Mouse (Mus musculus) kidney, embryonic 15.5 days (tissue): ENCODE results near the gene Gm10775. TPM values are rescaled to one million over a fixed set of nuclear protein-coding genes. Genes with fewer than 3 reads are reported as not detected.

ENCODE experiments used
- ATAC-seq: fragments of 200-750 bp; cut with Nextera tagmentation; replicated peaks from 2 replicates; pipeline ENCODE4 v1.8.0; 2017; ENCODE audit warnings: moderate TSS enrichment; ENCODE audit not compliant: low FRiP score
- H3K27ac ChIP-seq: fragments of 300-500 bp; sonication (generic); 2 replicates; pipeline ENCODE4 v1.5.1; 2015; ENCODE audit warnings: mild to moderate bottlenecking, inconsistent platforms
- H3K27me3 ChIP-seq: fragments of 300-500 bp; sonication (generic); 2 replicates; pipeline ENCODE4 v1.6.1; 2015; ENCODE audit warnings: inconsistent platforms
- H3K36me3 ChIP-seq: fragments of 300-500 bp; sonication (generic); 2 replicates; pipeline ENCODE4 v1.6.1; 2015; ENCODE audit warnings: inconsistent platforms
- H3K4me1 ChIP-seq: fragments of 300-500 bp; sonication (generic); 2 replicates; pipeline ENCODE4 v1.6.1; 2015; ENCODE audit warnings: inconsistent platforms
- H3K4me2 ChIP-seq: fragments of 300-500 bp; sonication (generic); 2 replicates; pipeline ENCODE4 v1.6.1; 2015; ENCODE audit warnings: moderate library complexity, mild to moderate bottlenecking, inconsistent platforms
- H3K4me3 ChIP-seq: fragments of 300-500 bp; sonication (generic); replicated peaks from 2 replicates; pipeline ENCODE4 v1.5.1; 2015; ENCODE audit warnings: mild to moderate bottlenecking, inconsistent platforms
- H3K9ac ChIP-seq: fragments of 300-500 bp; sonication (generic); 2 replicates; pipeline ENCODE4 v1.6.1; 2015; ENCODE audit warnings: mild to moderate bottlenecking, inconsistent platforms
- H3K9me3 ChIP-seq: fragments of 300-500 bp; sonication (generic); replicated peaks from 2 replicates; pipeline ENCODE4 v1.6.1; 2016; ENCODE audit warnings: inconsistent platforms
- WGBS: fragments of 180-500 bp; shearing (Covaris S2); methylation state at CpG from one replicate; pipeline ENCODE4 v1.1.7; 2015; ENCODE audit warnings: mixed read lengths; 5-methylcytosine and 5-hydroxymethylcytosine counted together
- polyA plus RNA-seq: library from polyadenylated mRNA; unstranded; fragments of >200 nt; fragmentation: Nextera tagmentation; extraction: Ambion mirVana; gene quantifications from 2 replicates; pipeline ENCODE4 v1.2.1, GENCODE M21; 2015

The Gm10775 gene
- not detected in 2 replicates for polyA plus RNA-seq

DNA sequence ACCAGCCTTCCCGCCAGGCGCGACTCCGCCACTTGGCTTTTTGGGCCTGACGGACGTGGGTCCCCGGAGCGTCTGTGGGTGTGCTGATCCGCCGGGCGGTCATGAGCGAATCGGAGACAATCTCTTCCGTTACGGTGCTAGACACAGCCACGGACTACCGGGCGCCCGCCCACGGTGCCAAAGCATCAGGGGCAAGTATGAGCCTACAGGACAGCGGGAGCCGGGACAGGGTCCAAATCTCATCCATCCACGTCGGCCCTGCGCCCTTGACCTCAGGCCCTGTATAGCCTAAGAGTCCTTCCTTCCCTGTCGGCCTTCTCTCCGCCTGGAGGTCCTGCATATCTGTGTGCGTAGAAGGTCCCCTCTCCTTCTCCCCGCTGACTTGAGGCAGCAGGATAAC, at the start of gene Gm10775:
TSS of gene Gm10775 (plus strand) at position 301 of the 400 bp plus-strand sequence.
- peak within 1 kb of the TSS; percentile 48 for H3K4me2 ChIP-seq
- peaks cover 48% of the 10 kb centered on the region for H3K9me3 ChIP-seq
- no peak within 1 kb of the TSS for H3K9ac ChIP-seq
- no peaks in the 10 kb centered on the region for H3K27me3 ChIP-seq
- peaks cover 35% of the 10 kb centered on the region for H3K36me3 ChIP-seq
- H3K4me1 ChIP-seq: no peaks in the 10 kb centered on the region
- 45% methylated on average over 29 of the region's 29 CpGs for WGBS
- peak within 1 kb of the TSS; percentile 24 for H3K4me3 ChIP-seq
- no peak for ATAC-seq
- no peak within 1 kb of the TSS for H3K27ac ChIP-seq

DNA sequence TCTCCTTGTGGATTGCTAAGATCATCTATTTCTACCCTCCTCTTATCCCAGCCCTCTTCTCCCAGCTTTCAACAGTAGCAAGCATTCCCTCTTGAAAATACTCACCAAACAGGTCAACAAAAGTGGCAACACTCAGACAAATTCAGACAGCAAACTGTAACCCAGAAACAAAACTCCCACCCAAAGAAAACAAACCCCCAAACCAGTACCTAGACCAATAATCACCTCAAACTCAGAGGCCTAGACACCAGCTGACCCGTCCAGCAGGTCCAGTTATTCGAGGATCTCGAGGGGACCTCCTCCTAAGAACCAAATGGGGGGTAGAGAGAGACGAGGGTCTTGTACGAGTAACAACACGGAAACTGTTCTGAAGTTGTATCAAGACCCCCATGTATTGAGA, 33.4 kb upstream of the Gm10775 start:
- no peak overlapping the region for H3K9ac ChIP-seq
- H3K36me3 ChIP-seq: no peaks in the 10 kb centered on the region
- no peak overlapping the region for H3K4me3 ChIP-seq
- WGBS: 66% methylated on average over 6 of the region's 6 CpGs
- no peaks in the 10 kb centered on the region for H3K27me3 ChIP-seq
- no peak overlapping the region for H3K4me2 ChIP-seq
- H3K4me1 ChIP-seq: no peaks in the 10 kb centered on the region
- no peak overlapping the region for H3K27ac ChIP-seq
- no peak for ATAC-seq
- no peaks in the 10 kb centered on the region; the same call in 1 of the 2 replicates for H3K9me3 ChIP-seq

DNA sequence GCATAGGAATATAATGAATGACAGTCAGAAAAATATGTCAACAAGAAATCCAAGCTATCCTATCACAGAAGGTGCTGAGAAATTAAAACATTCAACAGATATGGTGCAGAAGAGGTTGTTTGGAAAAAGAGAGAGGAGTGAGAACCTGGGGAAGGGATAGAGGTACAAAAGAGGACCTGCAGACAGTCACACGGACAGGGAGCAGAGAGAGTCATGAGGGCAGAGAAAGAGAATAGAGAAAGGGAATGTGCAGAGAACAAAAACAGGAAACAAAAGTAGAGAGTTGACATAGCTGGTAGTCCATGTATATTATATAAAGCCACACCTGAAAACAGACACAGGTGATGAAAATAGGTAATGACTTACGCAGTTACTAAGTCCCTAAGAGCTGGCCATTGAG, 32.7 kb upstream of the Gm10775 start:
- no peaks in the 10 kb centered on the region for H3K36me3 ChIP-seq
- no peak overlapping the region for H3K4me3 ChIP-seq
- H3K27ac ChIP-seq: no peak overlapping the region
- no peaks in the 10 kb centered on the region for H3K4me1 ChIP-seq
- H3K27me3 ChIP-seq: no peaks in the 10 kb centered on the region
- H3K9me3 ChIP-seq: no peaks in the 10 kb centered on the region; the same call in 1 of the 2 replicates
- 88% methylated on average over 2 of the region's 2 CpGs for WGBS
- no peak for ATAC-seq
- H3K4me2 ChIP-seq: no peak overlapping the region
- no peak overlapping the region for H3K9ac ChIP-seq

DNA sequence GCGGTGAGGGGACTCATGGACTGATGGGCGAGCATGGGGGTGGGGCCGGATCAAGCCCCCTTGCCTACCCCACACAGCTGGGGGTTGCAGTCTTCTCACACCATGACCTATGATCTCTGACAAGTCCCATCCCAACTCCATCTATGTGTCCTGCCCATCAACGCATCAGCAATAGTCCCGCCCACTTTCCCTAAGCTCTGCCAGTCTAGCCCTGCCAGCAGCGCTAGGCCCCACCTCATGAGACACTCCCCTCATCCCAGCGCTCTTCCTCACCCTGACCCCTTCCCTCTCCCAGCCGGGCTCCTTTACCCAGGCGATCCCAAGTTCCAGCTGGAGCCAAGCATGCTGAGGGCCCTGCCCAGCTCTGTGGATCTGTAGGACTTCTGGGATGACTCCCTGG, 22.1 kb upstream of the Gm10775 start:
- Histone ChIP-seq H3K4me2 (no peak overlapping the region), H3K4me3 (no peak overlapping the region), H3K27ac (no peak overlapping the region), H3K9ac (no peak overlapping the region), H3K27me3 (no peaks in the 10 kb centered on the region), H3K36me3 (no peaks in the 10 kb centered on the region), H3K4me1 (peaks cover 10% of the 10 kb centered on the region), H3K9me3 (0 out of 2 replicates have a peak, but pooled peaks cover 4% of the 10 kb centered on the region)
- 77% methylated on average over 9 of the region's 9 CpGs for WGBS
- no peak for ATAC-seq

DNA sequence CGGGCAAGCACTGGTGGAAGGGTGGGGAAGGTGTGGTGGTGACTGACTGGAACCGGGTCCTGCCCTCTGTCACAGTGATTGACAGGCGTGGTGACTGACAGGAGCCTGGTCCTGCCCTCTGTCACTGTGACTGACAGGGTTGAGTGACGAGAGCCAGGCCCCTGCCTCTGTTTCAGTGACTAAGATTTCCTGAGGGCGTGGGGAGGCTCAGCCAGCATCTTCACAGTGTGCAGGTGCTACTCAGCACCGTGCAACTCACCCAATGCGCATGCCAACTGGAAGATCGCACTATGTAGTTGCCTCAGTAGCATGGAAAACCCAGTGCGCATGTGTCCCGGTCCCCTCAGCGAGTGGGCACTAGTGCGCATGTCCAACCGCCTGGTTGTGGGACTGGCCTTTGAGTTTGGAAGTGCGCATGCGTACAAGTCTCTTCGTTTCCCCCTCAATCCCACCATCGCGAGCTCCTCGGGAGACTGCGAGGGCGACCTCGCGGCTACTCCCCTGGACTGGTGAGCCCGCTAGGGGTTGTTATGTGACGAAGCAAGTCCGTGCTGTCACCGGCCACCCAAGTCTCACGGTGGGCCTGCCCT, 18.7 kb upstream of the Gm10775 start:
- H3K4me3 ChIP-seq: peak overlapping the region; percentile 85
- H3K27ac ChIP-seq: peak overlapping the region; percentile 96
- no peaks in the 10 kb centered on the region for H3K27me3 ChIP-seq
- 1% methylated on average over 28 of the region's 28 CpGs for WGBS
- peaks cover 16% of the 10 kb centered on the region for H3K4me1 ChIP-seq
- H3K9ac ChIP-seq: peak overlapping the region; percentile 59
- H3K4me2 ChIP-seq: peak overlapping the region; percentile 96
- peaks cover 13% of the 10 kb centered on the region; the same call in 1 of the 2 replicates for H3K36me3 ChIP-seq
- peaks cover 17% of the 10 kb centered on the region for H3K9me3 ChIP-seq
- ATAC-seq: peak; percentile 95

DNA sequence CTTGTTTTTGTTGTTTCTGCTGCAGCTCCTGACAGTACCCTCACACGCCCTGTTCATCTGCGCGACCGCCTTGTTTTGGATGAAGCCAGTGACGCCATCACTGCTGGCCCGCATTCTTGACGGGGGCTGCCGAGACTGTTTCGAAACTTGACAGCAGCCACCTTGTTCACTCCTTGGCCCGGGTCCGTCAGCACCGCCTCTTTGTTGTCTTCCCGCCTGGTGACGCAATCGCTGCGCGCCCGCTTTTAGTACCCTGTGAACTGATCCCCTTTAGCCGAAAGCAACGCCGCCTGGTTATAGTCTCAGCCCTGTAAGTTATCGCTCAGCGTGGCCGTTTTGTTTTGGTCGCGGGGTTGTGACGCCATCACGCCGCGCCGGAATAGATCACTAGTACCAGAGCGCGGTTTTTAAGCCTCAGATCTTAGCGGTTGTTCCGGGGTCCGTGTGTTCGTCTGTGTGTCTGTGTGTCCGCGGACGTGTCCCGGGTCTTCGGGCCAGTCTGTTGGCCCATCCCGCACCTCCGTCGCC, 18.2 kb upstream of the Gm10775 start:
- Histone ChIP-seq H3K4me2 (peak overlapping the region; percentile 96), H3K36me3 (peaks cover 18% of the 10 kb centered on the region), H3K27ac (peak overlapping the region; percentile 96), H3K9me3 (peaks cover 22% of the 10 kb centered on the region), H3K4me3 (peak overlapping the region; percentile 85), H3K27me3 (no peaks in the 10 kb centered on the region), H3K4me1 (peaks cover 16% of the 10 kb centered on the region), H3K9ac (peak overlapping the region; percentile 59)
- peak; percentile 92 for ATAC-seq
- under 1% methylated on average over 45 of the region's 45 CpGs for WGBS

DNA sequence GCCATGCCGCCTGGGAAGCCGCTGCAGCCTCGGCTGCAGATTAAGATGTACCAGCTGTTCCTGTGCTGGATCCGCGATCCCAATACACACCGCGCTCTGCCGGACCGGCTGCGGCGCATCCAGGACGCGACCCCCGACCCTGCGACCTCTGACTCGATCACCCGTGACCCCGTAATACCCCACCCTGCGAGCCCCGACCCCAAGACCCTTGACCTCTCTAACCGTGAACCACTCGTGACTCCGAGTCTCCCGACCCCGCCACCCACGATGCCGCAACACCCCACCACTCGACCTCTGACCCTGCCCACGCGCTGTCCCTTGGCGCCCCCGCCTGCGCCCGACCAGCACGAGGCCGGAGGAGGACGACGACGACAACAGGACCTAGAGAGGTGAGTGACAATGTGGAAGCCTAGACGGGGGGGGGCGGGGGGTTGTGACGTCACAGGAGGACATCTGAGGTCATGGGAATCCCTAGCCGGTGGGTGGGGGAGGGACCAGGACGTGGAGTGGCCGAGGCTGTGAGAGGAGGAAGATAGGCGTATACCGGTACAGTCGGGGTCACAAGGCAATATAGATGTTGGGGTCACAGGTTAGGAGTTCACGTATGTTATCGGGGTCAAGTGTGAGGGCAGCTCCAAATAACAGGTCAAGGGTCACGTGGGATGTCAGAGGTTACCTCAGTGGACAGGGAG, 17.6 kb upstream of the Gm10775 start:
- peak overlapping the region; percentile 96 for H3K27ac ChIP-seq
- H3K4me2 ChIP-seq: peak overlapping the region; percentile 96
- WGBS: 2% methylated on average over 51 of the region's 51 CpGs
- peaks cover 22% of the 10 kb centered on the region for H3K36me3 ChIP-seq
- H3K9me3 ChIP-seq: peaks cover 22% of the 10 kb centered on the region
- ATAC-seq: peak; percentile 30
- peaks cover 16% of the 10 kb centered on the region for H3K4me1 ChIP-seq
- no peaks in the 10 kb centered on the region for H3K27me3 ChIP-seq
- H3K9ac ChIP-seq: peak overlapping the region; percentile 59
- peak overlapping the region; percentile 85 for H3K4me3 ChIP-seq

DNA sequence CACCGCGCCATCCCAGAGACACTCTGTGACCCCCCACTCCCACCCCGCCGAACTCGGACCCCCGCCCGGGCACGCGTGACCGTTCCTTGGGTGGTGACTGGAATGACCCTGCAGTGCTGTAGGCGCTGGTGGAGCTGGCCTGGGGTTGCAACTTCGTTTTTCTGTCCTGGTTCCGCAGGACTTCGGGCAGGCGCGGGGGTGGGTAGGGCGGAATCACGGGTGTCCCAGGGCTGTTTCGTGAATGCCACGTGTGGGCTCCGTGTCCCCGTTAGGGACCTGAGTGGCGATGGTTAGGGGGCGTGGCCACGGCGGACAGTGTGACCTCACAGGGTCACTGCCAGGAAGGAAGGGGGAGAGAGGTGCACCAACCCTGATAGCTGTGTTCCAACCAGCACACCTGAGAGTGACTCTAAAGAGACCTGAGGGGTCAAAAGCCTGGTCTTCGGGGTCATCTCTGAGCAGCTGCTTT, 17.0 kb upstream of the Gm10775 start:
- Histone ChIP-seq H3K27ac (no peak overlapping the region), H3K9me3 (peaks cover 22% of the 10 kb centered on the region), H3K4me2 (peak overlapping the region; percentile 96), H3K27me3 (no peaks in the 10 kb centered on the region), H3K4me1 (peaks cover 16% of the 10 kb centered on the region), H3K36me3 (peaks cover 22% of the 10 kb centered on the region), H3K9ac (peak overlapping the region; percentile 59), H3K4me3 (peak overlapping the region; percentile 85)
- 32% methylated on average over 27 of the region's 27 CpGs for WGBS
- ATAC-seq: no peak

DNA sequence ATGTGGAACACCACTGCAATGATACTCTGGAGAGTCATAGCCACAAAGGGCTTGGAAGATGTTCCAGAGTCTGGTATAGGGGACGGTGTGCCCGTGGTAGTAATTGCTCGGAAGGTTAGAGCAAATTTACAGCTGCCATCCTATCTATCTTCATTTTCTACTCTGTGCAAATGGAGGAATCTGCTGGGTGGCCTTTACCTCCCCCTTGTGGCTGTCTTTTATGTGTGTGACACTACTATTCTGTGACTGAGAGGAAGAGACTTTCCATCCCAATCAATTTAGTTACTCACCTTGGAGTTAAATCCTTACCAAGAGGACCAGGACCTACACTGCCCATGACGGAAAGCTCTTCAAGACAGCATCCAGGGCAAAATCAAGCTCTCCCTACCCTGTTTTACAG, 16.1 kb upstream of the Gm10775 start:
- 93% methylated on average over 4 of the region's 4 CpGs for WGBS
- no peak for ATAC-seq
- peaks cover 25% of the 10 kb centered on the region for H3K9me3 ChIP-seq

DNA sequence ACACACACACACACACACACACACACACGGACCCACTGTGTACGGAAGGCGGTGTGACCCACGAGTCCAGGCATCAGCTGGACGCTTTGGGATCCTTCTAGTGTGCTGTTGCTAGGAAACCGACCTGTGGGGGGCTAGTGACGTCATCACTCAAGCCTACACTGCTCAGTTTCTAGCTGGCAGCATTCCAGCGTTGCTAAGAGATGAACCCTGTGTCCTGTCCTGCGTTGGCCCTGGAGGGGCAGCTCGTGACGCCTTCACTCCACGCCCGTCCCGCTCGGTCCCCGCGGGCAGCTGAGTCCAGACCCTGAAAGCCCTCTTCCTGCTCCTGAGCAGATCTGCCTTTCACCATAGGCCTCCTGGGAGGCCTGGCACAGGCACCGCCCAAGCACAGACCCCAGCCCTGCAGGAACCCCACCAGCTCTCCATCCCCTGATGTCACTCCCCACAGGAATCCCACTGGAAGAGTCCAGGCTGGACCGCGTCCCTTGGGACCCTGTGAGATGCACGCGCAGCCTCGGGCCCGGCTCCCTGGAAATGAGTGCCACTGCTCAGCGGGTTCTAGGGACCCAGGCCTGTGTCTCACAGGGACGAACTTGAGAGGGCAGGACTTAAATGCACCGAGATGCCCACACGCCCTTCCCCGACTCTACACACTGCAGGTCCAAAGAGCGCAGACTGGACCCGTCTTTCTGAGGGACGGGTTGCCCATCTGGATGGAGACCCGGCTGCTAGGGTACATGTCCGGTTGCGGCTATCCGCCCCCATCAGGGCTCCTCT, 974 bp upstream of the Gm10775 start:
- peak; percentile 68 for ATAC-seq
- Histone ChIP-seq H3K4me3 (peak overlapping the region; percentile 24), H3K27ac (no peak overlapping the region), H3K4me1 (no peaks in the 10 kb centered on the region), H3K4me2 (peak overlapping the region; percentile 48), H3K36me3 (peaks cover 27% of the 10 kb centered on the region), H3K9ac (no peak overlapping the region), H3K27me3 (no peaks in the 10 kb centered on the region), H3K9me3 (peaks cover 44% of the 10 kb centered on the region)
- 29% methylated on average over 36 of the region's 36 CpGs for WGBS

More for the DNA sequence above, 16.1 kb upstream of the Gm10775 start:
- peaks cover 16% of the 10 kb centered on the region for H3K4me1 ChIP-seq
- H3K9ac ChIP-seq: no peak overlapping the region
- H3K4me2 ChIP-seq: no peak overlapping the region
- H3K36me3 ChIP-seq: peaks cover 30% of the 10 kb centered on the region
- no peaks in the 10 kb centered on the region for H3K27me3 ChIP-seq
- H3K4me3 ChIP-seq: no peak overlapping the region
- no peak overlapping the region for H3K27ac ChIP-seq

DNA sequence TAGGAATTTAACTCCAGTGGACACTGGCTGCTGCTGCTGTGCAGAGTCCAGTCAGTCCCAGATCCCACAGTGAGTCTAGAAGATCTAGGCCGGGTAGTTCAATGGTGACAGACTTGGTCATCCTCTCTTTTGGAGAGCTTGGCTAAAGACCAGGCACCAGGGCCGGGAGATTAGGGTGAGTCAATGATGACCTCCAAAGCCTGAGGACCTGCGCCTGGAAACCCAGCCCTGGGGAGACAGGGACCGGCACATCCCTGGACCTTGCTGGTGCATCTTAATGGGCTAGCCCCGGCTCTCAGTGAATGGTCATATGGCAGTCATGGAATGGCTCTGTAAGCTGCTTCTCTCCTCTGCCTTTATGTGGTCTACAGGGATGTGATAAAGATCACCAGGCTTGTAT, 2.7 kb downstream of the Gm10775 start:
- Histone ChIP-seq H3K4me2 (no peak overlapping the region), H3K4me3 (no peak overlapping the region), H3K27me3 (no peaks in the 10 kb centered on the region), H3K9me3 (peaks cover 66% of the 10 kb centered on the region), H3K27ac (no peak overlapping the region), H3K9ac (no peak overlapping the region), H3K4me1 (no peaks in the 10 kb centered on the region), H3K36me3 (peaks cover 41% of the 10 kb centered on the region)
- WGBS: 91% methylated on average over 5 of the region's 5 CpGs
- ATAC-seq: no peak
